Mouse (Mus musculus): ENCODE data around the gene Gm42421.

Gm42421 gene

GRCm38 (mm10) chr5:143936156-143936555, 8.2 kb downstream of the Gm42421 start:
- DNase-seq (ENCODE audit: inconsistent ontology term): no peak

- DNase-seq (ENCODE audit: inconsistent ontology term): no peak
Observed at GRCm38 (mm10) chr5:143941588-143941987, 13.6 kb downstream of the Gm42421 start.

GRCm38 (mm10) chr5:143943231-143944125, 15.5 kb downstream of the Gm42421 start:
- no peak for DNase-seq (ENCODE audit: inconsistent ontology term)

GRCm38 (mm10) chr5:143948361-143948760, 20.4 kb downstream of the Gm42421 start:
- DNase-seq (ENCODE audit: inconsistent ontology term): no peak

GRCm38 (mm10) chr5:143950016-143950415, 22.0 kb downstream of the Gm42421 start:
- no peak for DNase-seq (ENCODE audit: inconsistent ontology term)

- DNase-seq (ENCODE audit: inconsistent ontology term): no peak
Observed at GRCm38 (mm10) chr5:143957101-143957500, 29.1 kb downstream of the Gm42421 start.

GRCm38 (mm10) chr5:143959551-143959950, 31.6 kb downstream of the Gm42421 start:
- DNase-seq (ENCODE audit: inconsistent ontology term): no peak

GRCm38 (mm10) chr5:143961176-143961575, 33.2 kb downstream of the Gm42421 start:
- DNase-seq (ENCODE audit: inconsistent ontology term): no peak

GRCm38 (mm10) chr5:143965586-143966345, 37.8 kb downstream of the Gm42421 start:
- DNase-seq (ENCODE audit: inconsistent ontology term): no peak

- no peak for DNase-seq (ENCODE audit: inconsistent ontology term)
Observed at GRCm38 (mm10) chr5:143966671-143967070, 38.7 kb downstream of the Gm42421 start.

GRCm38 (mm10) chr5:143972628-143973027, 44.7 kb downstream of the Gm42421 start:
- no peak for DNase-seq (ENCODE audit: inconsistent ontology term)

GRCm38 (mm10) chr5:143974931-143975630, 47.1 kb downstream of the Gm42421 start:
- DNase-seq (ENCODE audit: inconsistent ontology term): peak; percentile 64

GRCm38 (mm10) chr5:143975631-143975933, 47.6 kb downstream of the Gm42421 start:
- no peak for DNase-seq (ENCODE audit: inconsistent ontology term)

GRCm38 (mm10) chr5:143976232-143976631, 48.3 kb downstream of the Gm42421 start:
- DNase-seq (ENCODE audit: inconsistent ontology term): no peak

GRCm38 (mm10) chr5:143976726-143977431, 48.9 kb downstream of the Gm42421 start:
- no peak for DNase-seq (ENCODE audit: inconsistent ontology term)

- peak; percentile 16 for DNase-seq (ENCODE audit: inconsistent ontology term)
Observed at GRCm38 (mm10) chr5:143980858-143981257, 52.9 kb downstream of the Gm42421 start.

- no peak for DNase-seq (ENCODE audit: inconsistent ontology term)
Observed at GRCm38 (mm10) chr5:143982361-143982760, 54.4 kb downstream of the Gm42421 start.

- no peak for DNase-seq (ENCODE audit: inconsistent ontology term)
Observed at GRCm38 (mm10) chr5:143985381-143985780, 57.4 kb downstream of the Gm42421 start.
